Mouse (Mus musculus): ENCODE measurements around the gene Flvcr1.
A peak's percentile ranks its signal among the peaks of the same experiment; 100 is the strongest.
"Not testable (repeated sequence)": the region's sequence is repeated elsewhere in the genome, so short reads cannot be mapped to it uniquely, and the experiment has no call there.

Flvcr1 gene

DNA sequence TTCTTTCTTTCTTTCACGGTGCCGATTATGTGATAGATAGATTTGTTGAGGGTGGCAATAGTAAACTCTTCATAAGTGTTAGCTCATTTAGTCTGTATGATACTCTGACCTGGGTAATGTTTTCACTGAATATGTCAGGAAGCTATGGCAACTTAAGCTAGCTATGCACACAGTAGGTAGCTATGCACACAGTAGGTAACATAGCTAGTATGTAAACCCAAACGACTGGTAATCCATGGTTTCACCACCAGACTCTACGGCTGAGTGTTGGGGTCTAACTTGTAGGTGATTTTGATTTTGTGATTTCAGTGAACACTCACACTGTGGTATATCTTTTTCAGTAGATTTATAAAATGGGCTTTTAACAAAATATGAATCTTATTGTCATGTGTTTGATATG lies 12.0 kb upstream of the Flvcr1 start:
- no peak for DNase-seq

DNA sequence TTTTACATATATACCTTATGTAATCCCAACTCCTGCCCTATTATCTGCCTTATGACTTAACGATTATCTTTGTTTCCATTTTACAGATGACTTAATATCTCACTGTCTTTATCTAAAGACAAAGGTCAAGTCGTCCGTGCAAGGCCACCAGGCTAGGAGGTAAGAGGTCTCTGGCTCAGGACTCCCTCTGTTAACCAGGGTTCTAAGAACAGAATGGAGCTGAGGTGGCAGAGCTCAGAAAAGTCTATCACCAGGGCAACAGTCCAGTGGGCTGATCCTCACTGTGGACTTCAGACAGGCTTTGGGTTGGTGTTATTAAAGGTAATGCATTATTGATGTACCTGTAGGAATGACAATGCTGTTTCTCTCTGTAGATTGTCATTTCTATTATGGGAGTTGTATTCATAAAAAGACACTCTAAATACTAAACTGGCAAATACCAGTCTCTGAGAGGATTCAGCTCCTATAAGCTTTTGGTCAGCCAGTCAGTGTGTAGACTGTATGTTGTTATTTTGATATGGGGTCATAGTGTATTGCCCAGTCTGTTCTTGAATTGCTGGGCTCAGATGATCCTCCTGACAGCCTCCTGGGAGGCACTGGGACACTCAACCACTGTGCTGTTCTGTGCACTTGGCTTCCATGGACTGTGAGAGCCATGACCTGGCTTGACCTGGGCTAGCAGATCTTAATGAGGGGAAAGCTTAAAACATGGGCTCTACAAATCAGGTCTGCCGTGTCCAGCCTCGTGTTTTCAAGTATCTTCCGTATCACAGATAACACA lies 10.8 kb upstream of the Flvcr1 start, which contains the start of gene Spata45:
Gene Spata45 (plus strand): TSS at position 86 of the 781 bp plus-strand sequence.
- no peak for DNase-seq

DNA sequence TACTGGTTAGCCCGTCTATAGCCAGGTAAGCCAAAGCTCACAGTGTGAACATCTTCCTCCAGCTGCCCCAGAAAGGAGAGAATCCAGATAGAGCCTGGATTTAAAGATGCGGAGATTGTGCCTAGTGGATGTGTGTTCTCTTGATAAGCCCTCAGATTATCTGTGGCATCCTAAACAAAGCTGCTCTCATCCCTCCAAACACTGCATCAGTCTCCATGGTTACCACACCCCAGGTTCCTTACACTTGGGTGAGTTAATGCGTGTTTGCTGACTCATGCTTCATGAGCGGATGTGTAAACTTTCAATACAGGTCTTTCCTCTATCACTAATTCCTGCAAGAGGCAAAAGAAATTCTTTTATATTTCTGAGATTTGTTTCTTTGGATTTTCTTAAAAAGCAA lies 9.7 kb upstream of the Flvcr1 start:
- DNase-seq: peak; percentile 27 to 42

DNA sequence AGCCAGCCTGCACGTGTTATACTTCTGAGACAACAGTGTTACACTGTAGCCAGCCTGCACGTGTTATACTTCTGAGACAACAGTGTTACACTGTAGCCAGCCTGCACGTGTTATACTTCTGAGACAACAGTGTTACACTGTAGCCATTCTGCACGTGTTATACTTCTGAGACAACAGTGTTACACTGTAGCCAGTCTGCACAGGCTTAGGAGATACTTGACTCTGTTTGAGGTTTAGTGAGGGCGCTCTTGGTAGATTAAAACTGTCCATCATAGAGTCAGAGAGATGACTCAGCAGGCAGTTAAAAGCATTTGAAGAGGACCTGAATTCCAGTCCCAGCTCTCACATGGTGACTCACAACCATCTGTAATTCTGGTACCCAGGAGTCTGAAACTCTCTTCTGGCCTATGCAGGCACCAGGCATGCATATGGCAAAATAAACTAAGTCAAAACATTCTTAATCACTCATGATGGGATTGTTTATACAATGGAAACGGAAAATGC lies 5.0 kb upstream of the Flvcr1 start:
- not testable (repeated sequence) for DNase-seq

DNA sequence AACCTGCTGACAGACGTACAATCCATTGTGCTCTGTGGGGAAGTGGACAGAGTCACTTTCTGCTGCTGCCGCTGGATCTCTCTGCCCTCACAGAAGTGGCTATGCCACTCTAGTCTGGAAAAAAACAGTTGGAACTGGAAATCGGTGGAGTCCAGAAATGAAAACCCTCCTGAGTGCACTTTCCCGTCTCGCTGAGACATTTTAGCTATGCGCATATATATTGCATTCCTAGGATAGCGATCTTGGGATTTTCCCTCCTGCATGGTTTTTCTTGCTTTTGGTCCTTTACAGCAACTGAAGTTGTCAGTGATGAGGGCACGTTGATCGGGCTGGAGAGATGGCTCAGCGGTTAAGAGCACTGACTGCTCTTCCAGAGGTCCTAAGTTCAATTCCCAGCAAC lies 4.2 kb upstream of the Flvcr1 start:
- no peak for DNase-seq

DNA sequence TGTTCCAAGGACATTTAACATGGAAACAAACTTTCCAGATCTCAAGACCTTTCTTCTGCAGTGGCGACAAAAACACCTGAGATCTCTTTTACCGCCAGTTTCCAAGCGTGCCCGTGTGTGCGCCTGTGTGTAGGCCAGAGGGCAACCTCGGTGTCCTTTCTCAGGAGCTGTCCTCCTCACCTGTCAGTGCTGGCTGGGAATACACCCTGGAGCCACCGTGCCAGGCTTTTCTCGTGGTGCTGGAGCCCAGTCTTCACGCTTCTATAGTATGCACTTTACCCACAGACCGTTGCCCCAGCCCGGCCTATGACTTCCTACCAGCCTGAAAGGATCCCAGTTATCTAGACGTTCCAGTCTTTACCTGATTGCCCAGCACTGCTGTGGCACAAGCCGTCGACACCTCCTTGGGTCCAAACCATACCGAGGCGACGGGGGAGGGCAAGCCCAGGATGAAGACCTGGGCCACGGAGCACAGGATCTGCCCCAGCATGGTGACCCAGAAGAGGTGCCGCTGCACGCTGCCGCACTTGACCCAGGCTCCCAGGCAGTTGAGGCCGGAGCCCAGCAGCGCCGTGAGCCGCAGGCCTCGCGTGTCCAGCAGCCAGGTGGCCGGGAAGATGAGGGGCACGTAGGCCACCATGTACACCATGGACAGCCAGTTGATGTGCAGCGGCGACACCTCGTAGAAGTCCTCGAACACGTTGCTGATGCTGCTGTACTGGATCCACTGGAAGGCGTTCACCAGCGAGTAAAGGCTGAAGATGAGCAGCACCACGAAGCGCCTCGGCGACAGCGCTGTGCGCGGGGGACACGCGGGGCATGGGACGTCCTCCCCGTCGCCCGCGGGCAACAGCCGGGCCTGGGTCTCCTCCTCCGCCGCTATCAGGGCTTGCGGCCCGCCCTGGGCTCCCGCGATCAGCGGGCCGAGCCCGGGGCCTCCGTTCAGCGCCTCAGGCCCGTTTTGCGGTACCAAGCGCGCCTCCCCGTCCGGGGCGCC lies 644 bp downstream of the Flvcr1 start:
- peak in 1 of 2 experiments; percentile 28 for DNase-seq

DNA sequence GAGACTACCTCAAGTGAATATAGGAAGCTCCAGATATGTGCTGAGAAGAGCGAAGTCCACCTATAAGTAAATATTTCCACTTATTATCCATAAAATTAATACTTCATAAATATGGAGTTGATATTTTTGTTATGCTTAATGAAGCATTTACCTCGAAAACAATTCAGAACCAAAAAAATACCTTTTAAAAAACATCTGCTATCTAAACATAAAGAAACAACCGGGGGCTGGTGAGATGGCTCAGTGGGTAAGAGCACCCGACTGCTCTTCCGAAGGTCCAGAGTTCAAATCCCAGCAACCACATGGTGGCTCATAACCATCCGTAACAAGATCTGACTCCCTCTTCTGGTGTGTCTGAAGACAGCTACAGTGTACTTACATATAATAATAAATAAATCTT lies 2.2 kb downstream of the Flvcr1 start:
- not testable (repeated sequence) for DNase-seq

DNA sequence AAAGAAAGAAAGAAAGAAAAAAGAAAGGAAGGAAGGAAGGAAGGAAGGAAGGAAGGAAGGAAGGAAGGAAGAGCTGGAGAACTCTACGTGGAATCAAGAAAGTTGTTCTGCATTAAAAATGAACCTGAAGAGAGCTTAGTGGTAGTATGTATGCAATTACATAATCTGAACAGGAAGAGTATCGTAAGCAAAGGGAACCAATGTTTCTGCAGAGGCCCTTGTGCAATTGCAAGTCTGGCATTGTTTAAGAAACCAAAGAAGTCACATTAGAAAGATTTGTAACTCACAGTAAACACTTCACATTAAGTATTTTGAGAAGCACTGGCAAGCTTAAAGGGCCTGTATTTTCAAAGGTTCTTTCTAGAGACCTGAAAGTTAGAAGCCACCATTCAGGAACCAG lies 2.8 kb downstream of the Flvcr1 start:
- DNase-seq: no peak

DNA sequence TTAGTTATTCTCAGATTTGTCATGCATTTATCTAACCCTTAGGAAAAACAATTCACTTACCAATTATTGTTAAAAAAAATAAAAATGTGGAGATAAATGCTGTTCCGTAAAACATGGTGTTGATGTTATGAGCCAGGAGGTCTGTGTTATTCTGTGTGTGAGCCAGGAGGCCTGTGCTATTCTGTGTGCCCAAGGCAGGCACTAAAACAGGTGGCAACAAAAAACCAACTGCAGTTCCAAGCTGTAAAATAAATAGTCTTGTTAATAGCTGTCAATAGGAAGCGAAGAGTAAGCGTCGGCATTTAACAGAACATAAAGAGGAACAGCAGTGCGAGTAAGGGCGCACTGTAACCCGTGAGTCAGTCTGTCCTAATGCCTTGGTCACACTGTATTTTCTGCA lies 4.9 kb downstream of the Flvcr1 start:
- DNase-seq: no peak

DNA sequence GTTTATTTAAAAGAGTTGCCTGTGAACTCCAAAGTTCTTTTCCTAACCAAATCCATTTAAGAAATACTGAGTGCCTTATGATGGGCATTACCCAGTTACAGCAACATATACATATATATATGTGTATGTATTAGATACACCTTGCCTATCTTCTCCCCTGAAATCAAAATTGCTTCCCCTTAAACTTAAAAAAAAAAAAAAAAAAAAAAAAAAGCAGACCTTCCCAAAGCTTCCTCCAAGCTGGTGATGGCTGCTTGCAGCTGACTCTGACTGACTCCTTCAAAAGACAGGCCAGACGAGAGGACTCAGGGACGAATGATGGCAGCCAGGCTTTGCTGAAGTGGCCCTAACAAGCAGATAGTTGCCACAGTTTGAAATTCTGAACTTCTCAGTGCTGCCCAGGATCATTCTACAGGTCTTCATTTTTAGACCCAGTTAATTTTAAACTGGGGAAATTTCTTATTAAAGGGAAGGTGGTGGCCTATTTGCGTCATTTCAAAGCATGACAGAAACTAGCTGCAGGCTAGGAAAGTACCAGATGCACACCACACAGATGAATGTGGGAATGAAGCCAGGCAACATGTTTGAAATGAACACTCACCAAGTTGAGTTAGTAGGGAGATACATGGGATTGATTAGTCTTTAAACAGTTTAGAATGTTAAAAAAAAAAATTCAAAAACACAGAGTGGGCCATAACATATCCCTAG lies 5.6 kb downstream of the Flvcr1 start:
- DNase-seq: no peak

DNA sequence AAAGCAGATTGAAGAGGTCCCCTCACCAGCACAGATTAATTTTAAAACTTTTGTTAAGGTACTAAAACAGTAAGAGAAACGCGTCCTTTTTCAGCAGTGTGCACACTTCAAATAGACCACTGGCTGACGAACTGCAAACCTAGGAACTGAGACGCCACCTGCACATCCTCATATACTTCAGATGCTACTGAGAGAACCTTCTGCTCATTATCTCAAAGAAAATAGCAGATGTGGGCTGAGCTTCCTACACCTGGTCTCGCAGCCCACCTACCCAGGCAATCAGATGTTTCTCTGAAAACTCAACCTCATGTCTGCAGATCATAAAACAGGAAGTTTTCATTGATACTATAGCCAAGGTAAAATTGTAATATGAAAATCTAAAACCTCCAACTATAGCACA lies 6.2 kb downstream of the Flvcr1 start:
- DNase-seq: no peak

DNA sequence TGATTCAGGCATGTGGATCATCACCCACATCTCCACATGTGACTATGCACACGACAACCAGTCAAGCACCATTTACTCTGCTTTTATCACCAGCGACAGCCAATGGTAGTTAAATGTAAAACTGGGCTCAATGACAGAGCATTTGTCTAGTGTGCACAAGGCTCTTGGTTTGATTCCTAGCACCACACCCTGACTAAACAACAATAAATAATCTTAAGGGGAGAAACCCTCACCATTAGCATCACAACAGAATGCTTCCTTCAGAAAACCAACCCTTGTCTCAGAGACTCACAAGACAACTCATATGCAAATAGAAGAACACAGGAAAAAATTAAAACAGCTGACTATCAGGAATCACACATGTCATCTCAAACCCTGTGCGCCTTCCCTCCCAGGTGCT lies 11.7 kb downstream of the Flvcr1 start:
- DNase-seq: no peak

DNA sequence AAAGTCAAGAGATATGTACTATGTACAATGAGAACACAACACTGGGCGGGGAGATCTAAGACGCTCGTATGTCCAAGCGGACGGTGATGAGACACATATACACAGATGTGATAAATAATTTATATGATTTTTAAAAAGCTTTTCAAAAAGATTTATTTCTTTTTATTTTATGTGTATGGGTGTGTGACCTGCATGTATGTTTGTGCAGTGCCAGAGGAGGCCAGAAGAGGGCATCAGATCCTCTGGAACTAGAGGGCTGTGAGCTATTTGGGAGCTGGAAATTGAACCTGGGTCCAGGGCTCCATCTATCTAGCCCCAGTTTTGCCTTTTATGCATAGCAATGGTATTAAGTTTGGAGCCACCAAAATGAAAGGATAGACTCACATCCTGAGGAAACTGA lies 17.3 kb downstream of the Flvcr1 start:
- DNase-seq: peak in 1 of 2 experiments; percentile 37

DNA sequence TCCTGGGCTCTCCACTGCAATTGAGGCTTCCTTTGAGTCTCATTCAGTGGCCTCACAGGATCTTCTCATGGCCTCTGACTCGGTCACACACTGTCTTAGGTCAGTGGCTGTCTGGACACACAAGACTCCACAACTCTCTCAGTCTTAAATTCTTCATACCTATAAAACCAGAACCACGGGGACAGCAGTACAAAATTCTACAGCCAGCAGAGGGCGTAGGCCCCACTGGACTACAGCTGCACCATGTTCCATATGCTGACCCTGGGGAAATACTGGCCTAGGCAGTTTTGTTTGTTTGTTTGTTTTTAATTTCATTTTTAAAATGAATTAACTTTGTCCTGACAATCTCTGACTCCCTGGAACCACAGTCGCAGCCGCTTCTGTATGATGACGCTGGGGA lies 23.8 kb downstream of the Flvcr1 start:
- DNase-seq: peak in 1 of 2 experiments; percentile 28

DNA sequence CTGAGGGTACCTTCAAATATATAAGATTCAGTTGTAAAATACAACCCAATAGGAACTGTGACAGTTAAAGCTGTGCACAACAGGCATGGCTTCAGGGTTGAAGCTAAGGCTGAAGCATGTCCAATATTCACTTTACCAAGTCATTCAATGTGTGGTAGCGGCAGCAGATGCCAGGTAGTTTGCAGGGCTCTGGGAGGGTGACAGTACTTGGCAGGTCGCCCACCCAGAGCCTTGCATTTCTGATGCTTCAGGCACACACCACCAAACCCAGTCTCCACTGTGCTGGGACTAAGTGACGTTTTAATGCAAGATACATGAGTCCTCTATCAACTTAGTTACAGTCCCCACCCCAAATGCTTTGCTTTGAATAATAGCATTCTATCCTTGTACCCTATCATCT lies 25.3 kb downstream of the Flvcr1 start:
- DNase-seq: peak; percentile 75 to 78

DNA sequence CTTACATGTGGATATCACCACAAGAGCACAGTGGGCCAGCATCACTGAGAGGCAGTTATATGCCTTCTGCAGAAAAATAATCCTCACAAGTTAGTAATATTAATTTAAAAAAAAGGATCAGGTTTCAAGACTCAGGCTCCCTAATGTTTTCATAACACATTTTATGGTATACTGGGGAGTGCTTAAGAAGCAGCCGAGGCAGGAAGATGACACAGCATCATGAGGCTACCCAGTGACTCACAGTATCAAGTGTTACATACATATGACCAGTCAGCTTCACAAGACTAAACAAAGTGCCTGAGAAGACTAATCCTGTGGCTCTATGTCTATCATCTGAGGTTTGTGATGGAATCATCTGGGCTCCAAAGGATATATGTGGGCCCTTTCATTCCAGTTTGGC lies 27.9 kb downstream of the Flvcr1 start:
- no peak for DNase-seq

DNA sequence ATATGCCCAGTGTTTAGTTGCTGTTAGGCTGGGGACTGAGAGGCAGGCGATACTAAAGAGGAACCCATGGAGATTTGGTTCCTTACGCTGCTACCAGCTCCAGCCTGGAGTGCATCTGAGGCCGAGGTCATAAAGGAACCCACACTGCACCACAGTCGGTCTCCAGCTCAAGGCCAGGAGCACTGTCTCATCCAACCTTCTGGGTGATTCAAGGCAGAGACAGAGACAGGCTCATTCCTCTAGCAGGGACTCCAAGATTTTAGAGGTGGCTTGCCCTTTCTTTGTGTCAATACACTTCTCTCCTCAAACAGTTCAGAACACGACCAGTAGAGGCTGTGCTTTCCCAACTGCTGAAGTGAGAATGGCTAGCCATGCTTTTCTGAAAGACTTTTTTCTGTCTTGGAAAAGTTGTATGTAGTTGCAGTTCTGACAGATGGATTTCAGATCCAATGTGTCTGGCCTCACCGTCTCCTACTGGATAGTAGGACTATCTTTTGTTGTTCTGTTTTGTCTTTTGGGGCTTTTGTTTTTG lies 29.5 kb downstream of the Flvcr1 start:
- no peak for DNase-seq

DNA sequence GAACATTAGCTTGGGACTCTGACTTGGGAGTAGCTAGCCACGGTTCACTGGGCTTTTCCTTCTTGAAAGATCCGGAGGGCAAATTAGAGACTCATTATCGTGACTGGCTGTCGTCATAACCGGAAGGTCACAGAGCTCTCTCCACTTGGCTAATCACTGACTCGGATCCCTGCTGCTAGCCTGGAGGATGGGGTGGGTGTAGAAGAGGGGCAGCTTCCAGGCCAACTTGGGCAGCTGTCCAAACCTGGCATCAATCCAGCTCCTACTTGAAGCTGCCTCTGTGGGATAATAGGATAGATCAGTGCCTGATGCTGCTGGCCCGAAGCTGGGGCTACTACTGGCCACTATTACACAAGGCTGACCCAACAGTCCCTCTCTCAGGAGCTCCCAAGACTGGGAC lies 30.4 kb downstream of the Flvcr1 start:
- peak; percentile 70 to 84 for DNase-seq

DNA sequence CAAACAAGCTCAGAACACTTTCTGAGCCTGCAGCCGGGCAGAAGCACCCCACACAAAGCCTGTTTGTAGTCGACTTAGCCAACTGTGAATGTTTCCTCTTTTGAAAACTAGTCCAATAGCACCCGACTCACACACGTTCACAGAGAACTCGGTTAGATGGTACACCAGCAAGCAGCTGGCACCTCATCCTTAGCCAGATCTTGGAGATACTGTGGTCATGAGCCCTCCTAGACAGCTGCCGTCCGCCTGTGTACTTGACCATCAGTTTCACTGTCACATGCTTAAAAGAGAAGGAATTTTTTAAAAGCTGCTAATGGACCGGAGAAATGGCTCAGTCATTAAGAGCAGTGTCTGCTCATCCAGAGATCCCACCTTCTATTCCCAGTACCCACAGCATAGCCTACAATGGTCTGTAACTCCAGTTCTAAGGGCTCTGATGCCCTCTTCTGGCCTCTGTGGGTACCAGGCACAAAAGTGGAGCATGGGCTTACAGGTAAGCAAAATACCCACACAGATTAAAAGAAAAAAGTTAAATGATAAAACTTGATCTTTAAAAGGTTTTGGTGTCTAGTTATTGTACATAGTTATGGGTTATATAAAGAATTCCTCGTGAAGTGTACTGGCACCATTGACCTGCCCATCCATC lies 36.4 kb downstream of the Flvcr1 start:
- no peak for DNase-seq

DNA sequence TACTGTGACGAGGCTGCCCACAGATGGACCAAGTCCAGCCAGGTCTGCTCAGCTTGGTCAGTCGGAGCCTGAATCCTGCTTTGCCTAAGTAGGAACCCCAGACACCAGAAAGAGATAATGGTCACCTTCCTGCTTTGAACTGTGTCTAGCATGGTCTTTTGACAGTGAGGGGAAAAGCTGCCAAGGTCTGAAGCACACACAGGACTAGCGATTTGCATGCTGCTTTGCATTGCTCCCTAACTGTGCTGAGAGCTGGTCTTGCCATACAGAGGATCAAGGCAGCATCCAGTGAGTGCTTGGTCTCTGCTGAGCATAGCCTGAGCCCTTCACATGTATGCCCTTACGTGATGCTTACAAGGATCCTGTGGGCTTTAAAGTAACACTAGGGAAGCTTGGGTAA lies 44.5 kb downstream of the Flvcr1 start:
- no peak for DNase-seq

DNA sequence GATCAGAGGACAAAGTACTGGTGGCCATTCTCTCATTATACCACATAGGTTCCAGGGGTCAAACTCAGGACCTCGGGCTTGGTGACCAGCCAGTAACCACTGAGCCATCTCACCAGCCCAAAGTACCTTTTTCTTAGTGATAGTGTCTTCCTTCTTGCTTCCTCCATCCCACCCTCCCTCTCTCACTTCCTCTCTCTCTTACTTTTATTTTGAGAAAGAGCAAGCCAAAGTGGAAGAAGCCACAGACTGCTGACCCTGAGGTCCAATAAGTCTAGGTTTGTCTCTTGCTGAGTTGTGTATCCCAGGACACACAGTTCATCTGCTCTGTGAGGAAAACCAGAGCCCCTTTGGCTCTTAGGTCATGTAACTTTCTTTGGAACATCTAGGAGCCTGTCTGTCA lies 45.5 kb downstream of the Flvcr1 start:
- no peak for DNase-seq

DNA sequence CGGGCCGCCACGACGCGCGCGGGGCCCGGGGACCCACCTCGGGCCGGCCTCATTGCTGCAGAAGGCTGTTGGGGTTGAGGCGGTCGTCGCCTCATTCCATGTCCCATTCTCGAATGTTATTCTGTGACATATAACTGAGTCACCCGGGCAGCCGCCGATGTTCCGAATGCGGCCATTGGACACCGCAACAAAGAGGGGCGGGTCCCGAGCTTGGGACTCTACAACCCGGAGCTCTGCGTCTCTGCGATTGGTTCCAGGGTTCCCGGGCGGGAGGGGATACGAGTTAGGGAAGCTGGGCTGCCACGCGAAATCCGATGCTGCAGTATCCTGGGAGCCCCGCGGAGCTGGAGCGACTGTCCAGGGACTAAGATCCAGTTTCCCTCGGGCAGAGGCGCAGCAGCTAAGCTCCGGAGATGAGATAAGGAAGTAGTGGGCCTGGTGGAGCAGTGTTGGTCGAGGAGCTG lies 46.8 kb downstream of the Flvcr1 start, which contains the start of gene Vash2:
Gene Vash2 (minus strand): TSS at position 197 of the 464 bp plus-strand sequence.
- peak; percentile 76 to 80 for DNase-seq
